Mouse (Mus musculus) liver, embryonic 14.5 days (tissue): ENCODE measurements at regions not wholly inside any gene's neighbourhood (a gene's known extent, or its start where the extent isn't known, plus 50 kb on each side); places are given as distances from the start of the nearest gene placed in this dataset.
"Not testable (repeated sequence)": the region's sequence is repeated elsewhere in the genome, so short reads cannot be mapped to it uniquely, and the experiment has no call there.

ENCODE experiments used
- CTCF ChIP-seq: IDR thresholded peaks from 2 replicates; pipeline ENCODE4 v1.5.1; 2016; ENCODE audit warnings: antibody characterized with exemption, low read depth, control low read depth
- EP300 ChIP-seq: IDR thresholded peaks from 2 replicates; pipeline ENCODE4 v1.6.1; 2016; ENCODE audit warnings: antibody characterized with exemption, low read depth

- TF ChIP-seq EP300, CTCF: not testable (repeated sequence)
Measured at GRCm38 (mm10) chr13:52252726-52253125, 278.4 kb downstream of the Diras2 start.
